Comparison of ENCODE assay signal across 29 mouse cellular contexts in the genomic region with DNA sequence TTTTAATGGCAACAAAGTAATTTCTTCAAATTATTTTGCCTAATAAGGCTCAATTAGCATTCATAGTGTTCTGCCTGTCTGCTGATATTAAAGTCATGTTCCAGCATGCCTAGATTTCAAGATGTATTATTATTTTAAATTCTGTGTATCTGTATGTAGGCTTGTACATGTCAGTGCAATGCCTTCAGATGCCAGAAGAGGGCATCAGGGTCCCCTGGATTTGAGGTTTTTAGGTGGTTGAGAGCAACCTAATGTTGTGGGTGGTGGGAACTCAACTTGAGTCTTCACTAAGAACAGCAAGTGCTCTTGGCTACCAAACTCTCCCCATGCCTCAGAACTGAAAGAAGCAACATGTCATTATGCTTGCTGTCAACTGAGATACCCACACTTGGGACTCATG. TPM values are rescaled to one million over a fixed set of nuclear protein-coding genes. Genes with fewer than 3 reads are reported as not detected.
"Had no signal": no experiment of that assay in that cellular context is flagged by ENCODE, and none has a peak within 500 bp of the region (broad histone marks: within the 10 kb centered on the region; RNA-seq: fewer than 3 reads in every experiment).

No protein-coding gene starts in this region.

- H3K4me1 ChIP-seq: heart, embryonic 10.5 days; heart, embryonic 12.5 days; hindbrain, embryonic 10.5 days; hindbrain, embryonic 12.5 days; intestine, embryonic 15.5 days; limb, embryonic 12.5 days; liver, embryonic 13.5 days; liver, embryonic 15.5 days had no signal

- H3K9me3 ChIP-seq: intestine, embryonic 15.5 days had no signal

- H3K27me3 ChIP-seq: heart, embryonic 12.5 days; hindbrain, embryonic 12.5 days; intestine, embryonic 15.5 days; limb, embryonic 12.5 days; liver, embryonic 13.5 days; liver, embryonic 15.5 days had no signal

- H3K27ac ChIP-seq: heart, adult 2 months; heart, embryonic 10.5 days; hindbrain, embryonic 10.5 days; hindbrain, embryonic 12.5 days; hindbrain, embryonic 14.5 days; intestine, embryonic 15.5 days; limb, embryonic 12.5 days; liver, embryonic 13.5 days; liver, embryonic 15.5 days had no signal

- H3K9ac ChIP-seq: heart, embryonic 12.5 days; hindbrain, embryonic 12.5 days; hindbrain, embryonic 14.5 days; intestine, embryonic 15.5 days; limb, embryonic 12.5 days; liver, embryonic 13.5 days; liver, embryonic 15.5 days had no signal

- H3K36me3 ChIP-seq: heart, embryonic 10.5 days; heart, embryonic 12.5 days; hindbrain, embryonic 10.5 days; hindbrain, embryonic 12.5 days; intestine, embryonic 15.5 days; limb, embryonic 12.5 days; liver, embryonic 13.5 days; liver, embryonic 15.5 days had no signal

- H3K4me3 ChIP-seq: heart, adult 2 months; heart, embryonic 10.5 days; heart, embryonic 12.5 days; hindbrain, embryonic 10.5 days; hindbrain, embryonic 12.5 days; intestine, embryonic 15.5 days; limb, embryonic 12.5 days; liver, embryonic 13.5 days; liver, embryonic 15.5 days had no signal

- DNase-seq: gastrocnemius, postnatal 14 days; gastrocnemius, postnatal 36 days; heart, adult 2 months; heart, postnatal 10 days; heart, postnatal 4 days; kidney, adult 18-20 months; kidney, adult 8-10 months; kidney, postnatal 10 days; kidney, postnatal 36 days; layer of hippocampus, adult 9-11 months; layer of hippocampus, postnatal 36 days; left cerebral cortex, postnatal 4 days; liver; liver, embryonic 13.5 days had no signal

RNA-seq across cellular contexts. Expression of gene Aurkc, which starts 32.3 kb away (rescaled TPM):
- total RNA-seq: gastrocnemius, adult 18-20 months; gastrocnemius, adult 8-10 months; gastrocnemius, postnatal 14 days; gastrocnemius, postnatal 36 days; heart, adult 2 months; heart, postnatal 10 days; heart, postnatal 25 days; heart, postnatal 4 days; layer of hippocampus, adult 18-20 months; layer of hippocampus, postnatal 14 days; layer of hippocampus, postnatal 36 days; left cerebral cortex, adult 18-20 months; left cerebral cortex, postnatal 25 days; left cerebral cortex, postnatal 4 days had no signal
